Mouse (Mus musculus) gastrocnemius, postnatal 10 days (tissue): Measurements from ENCODE around the gene Cyb5r1. TPM values are rescaled to one million over a fixed set of nuclear protein-coding genes. Genes with fewer than 3 reads are reported as not detected.
A peak's percentile ranks its signal among the peaks of the same experiment; 100 is the strongest.

Experiments used
- DNase-seq: peaks from one replicate; pipeline ENCODE4 v3.0.0; 2021; ENCODE audit warnings: mixed read lengths
- long read RNA-seq, 2 experiments: library from polyadenylated mRNA; stranded (forward); transcript quantifications; one replicate each; pipeline ENCODE4 v2.0.0; 2021
- total RNA-seq, 2 experiments: library from RNA; stranded (reverse); gene quantifications; 2 replicates each; pipeline ENCODE4 v1.2.3; 2021

Cyb5r1 gene
- total RNA-seq = 100 to 1,000 TPM; 108 to 116 TPM
- long read RNA-seq, experiment 1, transcript Cyb5r1-201 (9 exons, 1,837 nt) = major isoform, 117 of 151 reads
- long read RNA-seq, experiment 1, partial matches to known transcripts = 22 of 151 reads
- long read RNA-seq, experiment 1, other reads (novel, unspliced or antisense) = 9 of 151 reads
- long read RNA-seq, experiment 2, transcript Cyb5r1-201 (9 exons, 1,837 nt) = major isoform, 131 of 167 reads
- long read RNA-seq, experiment 2, partial matches to known transcripts = 21 of 167 reads
- long read RNA-seq, experiment 2, other reads (novel, unspliced or antisense) = 13 of 167 reads

DNA sequence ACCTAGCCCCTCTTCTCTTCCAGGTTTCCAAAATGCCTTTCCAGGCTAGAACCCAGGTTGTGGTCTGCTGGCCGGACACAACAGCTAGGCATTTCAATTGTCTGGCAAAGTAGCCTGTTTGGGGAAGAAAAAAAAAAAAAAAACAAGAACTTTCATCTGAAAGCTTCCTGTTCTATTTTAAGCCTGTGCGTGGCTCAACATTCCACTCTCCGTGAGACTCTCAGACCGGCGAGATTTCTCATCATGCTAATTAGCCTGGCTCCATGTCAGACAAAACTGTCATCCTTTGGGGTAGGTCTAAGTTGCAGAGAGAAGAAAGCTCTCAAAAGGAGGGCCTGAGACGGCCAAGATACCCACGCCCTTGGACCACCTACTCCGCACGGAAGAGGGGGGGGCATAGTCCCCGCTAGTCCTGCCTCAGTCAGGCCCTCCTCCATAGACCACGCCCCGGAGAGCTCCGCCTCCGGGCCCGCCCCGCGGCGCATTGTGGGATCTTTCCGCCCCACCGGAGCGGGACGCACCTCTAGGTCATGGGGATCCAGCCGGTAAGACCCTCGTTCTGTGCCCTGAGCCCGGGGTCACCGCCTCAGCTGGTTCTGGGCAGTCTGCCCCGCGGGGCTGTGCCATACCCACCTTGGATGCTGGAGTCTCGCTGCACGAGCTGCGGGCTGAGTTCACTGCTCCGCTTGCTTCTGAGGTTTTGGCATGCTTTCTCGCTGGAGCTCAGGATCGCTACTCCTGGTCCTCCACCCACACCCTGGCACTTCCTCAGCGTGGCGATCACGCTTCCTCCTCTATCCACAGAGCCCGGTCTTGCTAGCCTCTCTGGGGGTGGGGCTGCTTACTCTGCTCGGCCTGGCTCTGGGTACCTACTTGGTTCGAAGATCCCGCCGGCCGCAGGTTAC lies at the start of gene Cyb5r1:
Gene Cyb5r1, plus strand, starts transcription at position 51 of the 905 bp plus-strand sequence.
- DNase-seq = peak; percentile 76

GRCm38 (mm10) chr1:134357461-134357860 lies 47.9 kb upstream of the Cyb5r1 start:
- DNase-seq = no peak

DNA sequence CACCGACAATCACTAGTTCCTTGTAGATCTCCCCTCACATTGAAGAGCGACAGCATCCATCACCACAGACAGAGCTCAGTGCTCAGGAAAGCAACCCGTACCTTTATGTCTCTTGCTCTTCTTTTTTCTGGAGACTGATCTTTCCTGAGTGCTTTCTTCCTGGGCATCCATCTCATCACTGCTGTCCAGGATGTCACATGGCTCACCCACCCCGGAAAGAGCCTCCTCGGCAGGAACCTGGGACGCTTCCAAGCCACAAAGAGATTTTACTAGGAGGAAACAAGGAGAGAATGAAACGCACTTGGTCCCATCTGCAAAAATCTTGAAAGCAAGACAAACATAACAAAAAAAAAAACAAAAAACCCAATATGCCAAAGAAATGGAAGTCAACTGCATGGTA lies 44.7 kb upstream of the Cyb5r1 start:
- no peak for DNase-seq

GRCm38 (mm10) chr1:134361195-134361856 lies 44.0 kb upstream of the Cyb5r1 start:
- DNase-seq = no peak

- peak; percentile 98 for DNase-seq
These were observed 43.5 kb upstream of the Cyb5r1 start, which contains the start of gene Tmem183a for GRCm38 (mm10) chr1:134361857-134362212. Gene Tmem183a, minus strand, starts transcription at chr1:134361979.

GRCm38 (mm10) chr1:134363194-134363593 lies 42.2 kb upstream of the Cyb5r1 start:
- no peak for DNase-seq

DNA sequence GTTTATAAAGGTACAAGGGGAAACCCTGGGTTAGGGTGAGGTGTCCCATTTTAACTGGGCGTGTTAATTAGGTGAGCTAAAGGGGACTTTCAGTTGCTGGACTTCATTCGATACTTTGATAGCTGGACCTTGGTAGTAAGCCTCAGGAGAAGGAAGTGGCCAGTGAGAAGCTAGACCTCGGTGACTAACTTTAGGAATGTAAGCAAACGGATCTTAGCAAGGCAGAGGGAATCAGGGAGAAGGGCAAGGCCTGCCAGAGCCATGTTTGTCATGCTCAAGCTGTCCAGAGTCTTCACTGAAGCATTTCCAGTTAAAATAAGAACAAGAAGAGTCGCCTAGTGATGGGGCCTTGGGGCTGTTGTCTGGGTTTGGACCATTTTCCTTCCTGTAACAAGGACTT lies 39.9 kb upstream of the Cyb5r1 start:
- no peak for DNase-seq

GRCm38 (mm10) chr1:134368777-134369337 lies 36.5 kb upstream of the Cyb5r1 start:
- DNase-seq = peak; percentile 70

DNA sequence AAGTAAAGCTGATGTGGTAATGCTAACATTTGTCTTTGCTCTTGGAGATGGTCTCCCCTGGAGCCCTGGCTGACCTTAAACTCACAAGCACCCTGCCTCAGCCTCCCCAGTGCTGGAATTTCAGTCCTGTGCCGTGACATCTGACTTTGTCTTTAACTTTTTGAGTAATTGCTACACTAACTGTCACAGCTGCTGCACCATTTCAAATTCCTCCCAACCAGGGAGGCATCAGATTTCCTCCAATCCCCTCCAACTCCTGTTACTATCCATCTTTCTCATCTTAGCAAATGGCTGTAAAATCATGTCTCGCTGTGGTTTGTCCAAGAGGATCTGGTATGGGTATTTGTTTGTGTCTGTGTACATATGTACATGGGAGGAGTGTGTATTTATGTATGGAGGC lies 31.2 kb upstream of the Cyb5r1 start:
- DNase-seq = no peak

- no peak for DNase-seq
These were observed 24.3 kb upstream of the Cyb5r1 start for GRCm38 (mm10) chr1:134381051-134381450.

GRCm38 (mm10) chr1:134381795-134382625 lies 23.3 kb upstream of the Cyb5r1 start:
- DNase-seq = no peak

- DNase-seq = no peak
These were observed 20.8 kb upstream of the Cyb5r1 start for GRCm38 (mm10) chr1:134384581-134384980.

GRCm38 (mm10) chr1:134385176-134385575 lies 20.2 kb upstream of the Cyb5r1 start:
- no peak for DNase-seq

DNA sequence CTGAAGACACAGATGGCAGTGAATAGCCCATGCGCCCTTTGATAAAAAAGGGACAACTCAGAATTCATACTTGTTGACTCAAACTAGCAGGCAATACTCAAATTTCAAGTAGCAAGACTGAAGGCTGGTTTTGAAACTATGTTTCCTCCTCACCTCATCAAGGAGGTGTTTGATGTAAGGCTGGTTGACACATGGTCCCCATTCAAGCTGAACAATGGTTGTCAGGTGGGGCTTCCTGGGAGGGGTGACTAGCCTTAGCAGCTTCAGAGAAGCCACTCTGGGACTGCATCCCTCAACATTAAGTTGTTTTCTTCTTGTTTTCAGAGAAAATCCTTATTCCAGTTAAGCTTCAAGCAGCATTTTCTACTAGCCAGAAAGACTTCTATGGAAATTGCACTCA lies 19.7 kb upstream of the Cyb5r1 start, which contains the start of gene 4933406M09Rik:
Gene 4933406M09Rik, plus strand, starts transcription at position 275 of the 400 bp plus-strand sequence.
- no peak for DNase-seq

DNA sequence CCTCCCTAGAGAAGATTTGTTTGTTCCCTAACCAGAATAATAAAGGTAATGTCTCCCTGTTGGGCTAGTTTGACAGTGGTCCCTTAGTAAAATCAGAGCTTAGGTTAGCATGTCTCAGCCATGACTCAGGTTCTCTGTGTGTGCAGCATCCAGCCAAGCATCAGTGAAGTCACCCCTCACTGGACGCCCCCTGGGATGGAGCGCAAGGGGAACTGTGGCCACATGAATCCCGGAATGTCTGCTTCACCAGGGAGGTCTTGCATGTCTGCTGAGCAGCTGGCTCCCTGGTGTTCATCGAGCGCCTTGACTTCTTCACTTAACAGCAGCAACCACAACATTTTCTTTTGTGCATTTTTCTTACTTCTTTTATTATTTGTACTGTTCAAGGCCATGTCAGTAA lies 11.5 kb upstream of the Cyb5r1 start:
- DNase-seq = no peak

GRCm38 (mm10) chr1:134398210-134398609 lies 7.1 kb upstream of the Cyb5r1 start:
- DNase-seq = no peak

- no peak for DNase-seq
These were observed 5.6 kb upstream of the Cyb5r1 start for GRCm38 (mm10) chr1:134399735-134400134.

- no peak for DNase-seq
These were observed 1.0 kb downstream of the Cyb5r1 start for GRCm38 (mm10) chr1:134406414-134406771.

- no peak for DNase-seq
These were observed 2.7 kb downstream of the Cyb5r1 start for GRCm38 (mm10) chr1:134408080-134408479.

GRCm38 (mm10) chr1:134411706-134412629 lies 6.6 kb downstream of the Cyb5r1 start:
- peak; percentile 32 for DNase-seq
